Comparison of ENCODE assay signal across 29 mouse cellular contexts in genomic region chr3:27201728-27202411, GRCm38 (mm10). TPM values are rescaled to one million over a fixed set of nuclear protein-coding genes. Genes with fewer than 3 reads are reported as not detected.
DNase-seq lines count a peak whose midpoint lies in the region; ATAC-seq and TF ChIP-seq lines count a peak whose summit lies in the region.
"Had no signal": no experiment of that assay in that cellular context is flagged by ENCODE, and none has a peak within 500 bp of the region (broad histone marks: within the 10 kb centered on the region; RNA-seq: fewer than 3 reads in every experiment).

No protein-coding gene starts in this region.

- H3K9me3 ChIP-seq in heart, postnatal 0 days (replicated peaks; ENCODE audit: control insufficient read depth, low read length): no peaks in the 10 kb centered on the region
- no peaks in the 10 kb centered on the region for H3K9me3 ChIP-seq in heart, embryonic 12.5 days (replicated peaks)
- H3K9me3 ChIP-seq in liver, embryonic 14.5 days (ENCODE audit: control insufficient read depth, low read length): no peaks in the 10 kb centered on the region
- no peaks in the 10 kb centered on the region for H3K9me3 ChIP-seq in forebrain, postnatal 0 days (ENCODE audit: low read length)
- H3K9me3 ChIP-seq: heart, embryonic 13.5 days; hindbrain, embryonic 13.5 days; megakaryocyte, embryonic 14.5 days; midbrain, embryonic 12.5 days; neural tube, embryonic 12.5 days had no signal

- no peak overlapping the region for H3K4me3 ChIP-seq in heart, postnatal 0 days (ENCODE audit: low read depth, low read length)
- no peak overlapping the region for H3K4me3 ChIP-seq in heart, embryonic 12.5 days
- H3K4me3 ChIP-seq in bone marrow macrophage, adult 2 months (ENCODE audit: insufficient read depth, low read length): no peak overlapping the region
- no peak overlapping the region for H3K4me3 ChIP-seq in liver, embryonic 14.5 days (ENCODE audit: insufficient read depth in 1 of 2, low read depth in 2 of 2, low read length in 2 of 2)
- H3K4me3 ChIP-seq in forebrain, postnatal 0 days (ENCODE audit: low read depth, low read length): no peak overlapping the region
- H3K4me3 ChIP-seq: erythroblast, embryonic 14.5 days; heart, embryonic 13.5 days; hindbrain, embryonic 13.5 days; megakaryocyte, embryonic 14.5 days; midbrain, embryonic 12.5 days; myocyte; neural tube, embryonic 12.5 days had no signal

- peak overlapping the region; percentile 53 for H3K27ac ChIP-seq in heart, postnatal 0 days (ENCODE audit: low read depth)
- H3K27ac ChIP-seq in heart, embryonic 12.5 days (ENCODE audit: poor library complexity, severe bottlenecking): no peak overlapping the region
- H3K27ac ChIP-seq in bone marrow macrophage, adult 2 months (ENCODE audit: insufficient read depth, low read depth, low read length): peak overlapping the region; percentile 91
- no peak overlapping the region for H3K27ac ChIP-seq in liver, embryonic 14.5 days
- H3K27ac ChIP-seq in forebrain, postnatal 0 days (ENCODE audit: low read depth, low read length): no peak overlapping the region
- H3K27ac ChIP-seq: heart, embryonic 13.5 days; hindbrain, embryonic 13.5 days; midbrain, embryonic 12.5 days; neural tube, embryonic 12.5 days had no signal

- no peak overlapping the region for H3K9ac ChIP-seq in heart, postnatal 0 days (replicated peaks; ENCODE audit: low read depth, low read length)
- no peak overlapping the region for H3K9ac ChIP-seq in heart, embryonic 12.5 days
- H3K9ac ChIP-seq in liver, embryonic 14.5 days (replicated peaks): no peak overlapping the region
- no peak overlapping the region for H3K9ac ChIP-seq in forebrain, postnatal 0 days
- H3K9ac ChIP-seq: heart, embryonic 13.5 days; hindbrain, embryonic 13.5 days; midbrain, embryonic 12.5 days; neural tube, embryonic 12.5 days had no signal

- peak; percentile 35 for DNase-seq in heart, postnatal 0 days (ENCODE audit: low spot score)
- DNase-seq in liver, embryonic 14.5 days (ENCODE audit: low read depth in 3 of 3, low spot score in 3 of 3): no peak
- DNase-seq in layer of hippocampus, postnatal 25 days (ENCODE audit: extremely low spot score in 1 of 2, low spot score in 1 of 2): no peak
- DNase-seq in right cerebral cortex, postnatal 10 days (ENCODE audit: low spot score in 2 of 2): no peak
- DNase-seq in forebrain, postnatal 0 days: no peak
- DNase-seq: adrenal gland, adult 2 months; B cell, adult 2 months; cerebellum, adult 18-20 months; cerebellum, postnatal 10 days; gastrocnemius, postnatal 10 days; heart, adult 11 months; kidney, adult 9 months; kidney, postnatal 10 days; layer of hippocampus, adult 9-11 months; lung, adult 2 months; lung, postnatal 14 days had no signal

- no peak for TF ChIP-seq POLR2A in bone marrow macrophage, adult 2 months (IDR thresholded peaks at IDR 0.05; ENCODE audit: borderline replicate concordance, low read depth, low read length)

- H3K4me1 ChIP-seq in heart, postnatal 0 days (ENCODE audit: control insufficient read depth, insufficient read depth): peaks cover 25% of the 10 kb centered on the region
- peaks cover 38% of the 10 kb centered on the region for H3K4me1 ChIP-seq in heart, embryonic 12.5 days (replicated peaks)
- H3K4me1 ChIP-seq in bone marrow macrophage, adult 2 months (ENCODE audit: control insufficient read depth, insufficient read depth, low read length): peaks cover 74% of the 10 kb centered on the region
- peaks cover 0 to 5% of the 10 kb centered on the region in 2 experiments; a peak in 2 of 4 replicates for H3K4me1 ChIP-seq in liver, embryonic 14.5 days (replicated peaks; ENCODE audit: control insufficient read depth in 2 of 2, insufficient read depth in 2 of 2, low read length in 1 of 2)
- no peaks in the 10 kb centered on the region for H3K4me1 ChIP-seq in forebrain, postnatal 0 days (ENCODE audit: insufficient read depth)
- H3K4me1 ChIP-seq: megakaryocyte, embryonic 14.5 days; midbrain, embryonic 12.5 days; neural tube, embryonic 12.5 days had no signal

- TF ChIP-seq CTCF in heart, postnatal 0 days (IDR thresholded peaks at IDR 0.05; ENCODE audit: low read depth): no peak
- TF ChIP-seq CTCF in bone marrow macrophage, adult 2 months (IDR thresholded peaks at IDR 0.05; ENCODE audit: low read depth, low read length): no peak
- TF ChIP-seq CTCF in liver, embryonic 14.5 days (IDR thresholded peaks at IDR 0.05; ENCODE audit: low read depth): no peak
- no peak for TF ChIP-seq CTCF in forebrain, postnatal 0 days (IDR thresholded peaks at IDR 0.05; ENCODE audit: low read depth)

- no peaks in the 10 kb centered on the region for H3K36me3 ChIP-seq in heart, postnatal 0 days (replicated peaks; ENCODE audit: control insufficient read depth, insufficient read depth, low read length)
- H3K36me3 ChIP-seq in heart, embryonic 12.5 days: no peaks in the 10 kb centered on the region
- no peaks in the 10 kb centered on the region for H3K36me3 ChIP-seq in liver, embryonic 14.5 days (replicated peaks; ENCODE audit: control insufficient read depth, insufficient read depth, low read depth)
- no peaks in the 10 kb centered on the region for H3K36me3 ChIP-seq in forebrain, postnatal 0 days (ENCODE audit: insufficient read depth)
- H3K36me3 ChIP-seq: heart, embryonic 13.5 days; hindbrain, embryonic 13.5 days; midbrain, embryonic 12.5 days; neural tube, embryonic 12.5 days had no signal

- ATAC-seq in heart, postnatal 0 days (ENCODE audit: insufficient read depth, low read depth): peak; percentile 69
- ATAC-seq in heart, embryonic 12.5 days (ENCODE audit: insufficient number of reproducible peaks, low FRiP score): no peak
- ATAC-seq in liver, embryonic 14.5 days (ENCODE audit: insufficient read depth): peak; percentile 62; the same call in 1 of the 2 replicates
- ATAC-seq in megakaryocyte, adult 5-6 weeks (ENCODE audit: poor library complexity, severe bottlenecking): peak; percentile 35; the same call in 1 of the 2 replicates
- no peak for ATAC-seq in forebrain, postnatal 0 days
- ATAC-seq: activated CD4-positive, CD25-positive, alpha-beta regulatory T cell, adult 4 months; forebrain, embryonic 16.5 days; intestine, postnatal 0 days had no signal

- TF ChIP-seq EP300 in heart, postnatal 0 days (IDR thresholded peaks at IDR 0.05; ENCODE audit: low read depth): no peak
- TF ChIP-seq EP300 in liver, embryonic 14.5 days (IDR thresholded peaks at IDR 0.05; ENCODE audit: low read depth): no peak

- no peaks in the 10 kb centered on the region for H3K27me3 ChIP-seq in heart, postnatal 0 days (ENCODE audit: control insufficient read depth, insufficient read depth, low read length)
- no peaks in the 10 kb centered on the region for H3K27me3 ChIP-seq in heart, embryonic 12.5 days (replicated peaks)
- H3K27me3 ChIP-seq in liver, embryonic 14.5 days (ENCODE audit: control insufficient read depth, insufficient read depth, low read length): no peaks in the 10 kb centered on the region
- no peaks in the 10 kb centered on the region for H3K27me3 ChIP-seq in forebrain, postnatal 0 days (ENCODE audit: insufficient read depth, low read length)
- H3K27me3 ChIP-seq: heart, embryonic 13.5 days; hindbrain, embryonic 13.5 days; midbrain, embryonic 12.5 days; neural tube, embryonic 12.5 days had no signal

- 70% methylated on average over 5 of the region's 5 CpGs for WGBS in heart, postnatal 0 days
- 75% methylated on average over 5 of the region's 5 CpGs for WGBS in heart, embryonic 12.5 days
- WGBS in liver, embryonic 14.5 days (ENCODE audit: insufficient replicate concordance): 66% methylated on average over 5 of the region's 5 CpGs
- 91% methylated on average over 5 of the region's 5 CpGs for WGBS in forebrain, postnatal 0 days

- H3K4me2 ChIP-seq in heart, postnatal 0 days (ENCODE audit: low read depth, low read length): no peak overlapping the region
- no peak overlapping the region for H3K4me2 ChIP-seq in heart, embryonic 12.5 days
- H3K4me2 ChIP-seq in liver, embryonic 14.5 days (ENCODE audit: low read depth): no peak overlapping the region
- H3K4me2 ChIP-seq in forebrain, postnatal 0 days (ENCODE audit: low read depth): no peak overlapping the region
- H3K4me2 ChIP-seq: heart, embryonic 13.5 days; hindbrain, embryonic 13.5 days; midbrain, embryonic 12.5 days; neural tube, embryonic 12.5 days had no signal

RNA-seq across cellular contexts. Expression of gene Nceh1, which starts 19.1 kb away (rescaled TPM):
- 80.7 and 81.0 TPM in 2 replicates for total RNA-seq in heart, postnatal 0 days (2014; rRNA removed; ENCODE audit: low replicate concordance)
- 51.6 and 67.7 TPM in 2 replicates for polyA plus RNA-seq in heart, postnatal 0 days (2015; fragmentation: Nextera tagmentation; extraction: Ambion mirVana)
- polyA plus RNA-seq in heart, embryonic 12.5 days (2016; fragmentation: Nextera tagmentation; extraction: Ambion mirVana): 12.3 and 13.3 TPM in 2 replicates
- 126 and 137 TPM in 2 replicates for polyA plus RNA-seq in bone marrow macrophage, adult 2 months (2012; ENCODE audit: insufficient read depth, insufficient read length, missing spikeins)
- polyA plus RNA-seq in liver, embryonic 14.5 days (2012; rRNA removed): 0.74 and 1.2 TPM in 2 replicates
- polyA plus RNA-seq in liver, embryonic 14.5 days (2014; fragmentation: Nextera tagmentation; extraction: Ambion mirVana): 3.0 and 3.2 TPM in 2 replicates
- total RNA-seq in megakaryocyte, adult 5-6 weeks (2015): 30.6 and 33.9 TPM in 2 replicates
- total RNA-seq in megakaryocyte, adult 5-6 weeks (2017): 32.7 and 33.2 TPM in 2 replicates
- total RNA-seq in layer of hippocampus, postnatal 25 days (2021): 100 to 1,000 TPM; 106 to 108 TPM
- 18.6 and 22.7 TPM in 2 replicates for total RNA-seq in forebrain, postnatal 0 days (2014; rRNA removed)
- 17.4 and 27.9 TPM in 2 replicates for polyA plus RNA-seq in forebrain, postnatal 0 days (2015; fragmentation: Nextera tagmentation; extraction: Ambion mirVana)

RNA-seq across cellular contexts. Expression of gene Ect2, which starts 48.2 kb away (rescaled TPM):
- total RNA-seq in heart, postnatal 0 days (2014; rRNA removed; ENCODE audit: low replicate concordance): 14.7 and 23.0 TPM in 2 replicates
- 7.9 and 8.6 TPM in 2 replicates for polyA plus RNA-seq in heart, postnatal 0 days (2015; fragmentation: Nextera tagmentation; extraction: Ambion mirVana)
- polyA plus RNA-seq in heart, embryonic 12.5 days (2016; fragmentation: Nextera tagmentation; extraction: Ambion mirVana): 64.0 and 67.5 TPM in 2 replicates
- polyA plus RNA-seq in bone marrow macrophage, adult 2 months (2012; ENCODE audit: insufficient read depth, insufficient read length, missing spikeins): 20.5 and 26.0 TPM in 2 replicates
- 12.8 and 15.9 TPM in 2 replicates for polyA plus RNA-seq in liver, embryonic 14.5 days (2012; rRNA removed)
- 37.2 and 41.1 TPM in 2 replicates for polyA plus RNA-seq in liver, embryonic 14.5 days (2014; fragmentation: Nextera tagmentation; extraction: Ambion mirVana)
- total RNA-seq in megakaryocyte, adult 5-6 weeks (2015): 57.2 and 60.8 TPM in 2 replicates
- total RNA-seq in megakaryocyte, adult 5-6 weeks (2017): 62.2 and 65.7 TPM in 2 replicates
- 1 to 10 TPM; 1.0 to 1.5 TPM for total RNA-seq in layer of hippocampus, postnatal 25 days (2021)
- total RNA-seq in forebrain, postnatal 0 days (2014; rRNA removed): 5.3 and 5.5 TPM in 2 replicates
- polyA plus RNA-seq in forebrain, postnatal 0 days (2015; fragmentation: Nextera tagmentation; extraction: Ambion mirVana): 3.5 and 4.7 TPM in 2 replicates

Comparison
In these comparisons a context has a peak if more than half of its experiments do, and no peak if none do; other contexts are left out.
1. ATAC-seq: peak in heart, postnatal 0 days (single experiment), liver, embryonic 14.5 days (single experiment) and megakaryocyte, adult 5-6 weeks (single experiment); none in heart, embryonic 12.5 days (single experiment) and forebrain, postnatal 0 days (single experiment).
2. H3K27ac ChIP-seq: peak in heart, postnatal 0 days (single experiment) and bone marrow macrophage, adult 2 months (single experiment); none in heart, embryonic 12.5 days (single experiment), liver, embryonic 14.5 days (single experiment) and forebrain, postnatal 0 days (single experiment).